Mouse (Mus musculus): Measurements from ENCODE around the gene Prkag1. TPM values are rescaled to one million over a fixed set of nuclear protein-coding genes. Genes with fewer than 3 reads are reported as not detected.

Gene Prkag1
- polyA plus RNA-seq (2016; fragmentation: Nextera tagmentation; extraction: Ambion mirVana), result 95.0 and 97.7 TPM in 2 replicates

- Histone ChIP-seq H3K9me3 (no peaks in the 10 kb centered on the region), H3K27me3 (ENCODE audit: insufficient read depth, poor library complexity, severe bottlenecking) (no peaks in the 10 kb centered on the region), H3K27ac (peak within 1 kb of the TSS; percentile 96), H3K4me1 (peaks cover 41% of the 10 kb centered on the region), H3K36me3 (peaks cover 42% of the 10 kb centered on the region), H3K4me3 (peak within 1 kb of the TSS; percentile 89)
- DNase-seq (ENCODE audit: low spot score), result peak; percentile 97
- WGBS, result under 1% methylated on average over 65 of the region's 66 CpGs
Observed at GRCm38 (mm10) chr15:98830736-98831683, at the start of gene Prkag1. Prkag1 (minus strand) TSS chr15:98831521.

GRCm38 (mm10) chr15:98877331-98877730 is 46.0 kb upstream of the Prkag1 start:
- Histone ChIP-seq H3K36me3 (0 out of 2 replicates have a peak, but pooled peaks cover 4% of the 10 kb centered on the region), H3K4me1 (peaks cover 20% of the 10 kb centered on the region), H3K27ac (no peak overlapping the region), H3K9me3 (no peaks in the 10 kb centered on the region), H3K4me3 (no peak overlapping the region), H3K27me3 (ENCODE audit: insufficient read depth, poor library complexity, severe bottlenecking) (no peaks in the 10 kb centered on the region)
- WGBS, result 9% methylated on average over 3 of the region's 3 CpGs
- DNase-seq (ENCODE audit: low spot score), result no peak

DNA sequence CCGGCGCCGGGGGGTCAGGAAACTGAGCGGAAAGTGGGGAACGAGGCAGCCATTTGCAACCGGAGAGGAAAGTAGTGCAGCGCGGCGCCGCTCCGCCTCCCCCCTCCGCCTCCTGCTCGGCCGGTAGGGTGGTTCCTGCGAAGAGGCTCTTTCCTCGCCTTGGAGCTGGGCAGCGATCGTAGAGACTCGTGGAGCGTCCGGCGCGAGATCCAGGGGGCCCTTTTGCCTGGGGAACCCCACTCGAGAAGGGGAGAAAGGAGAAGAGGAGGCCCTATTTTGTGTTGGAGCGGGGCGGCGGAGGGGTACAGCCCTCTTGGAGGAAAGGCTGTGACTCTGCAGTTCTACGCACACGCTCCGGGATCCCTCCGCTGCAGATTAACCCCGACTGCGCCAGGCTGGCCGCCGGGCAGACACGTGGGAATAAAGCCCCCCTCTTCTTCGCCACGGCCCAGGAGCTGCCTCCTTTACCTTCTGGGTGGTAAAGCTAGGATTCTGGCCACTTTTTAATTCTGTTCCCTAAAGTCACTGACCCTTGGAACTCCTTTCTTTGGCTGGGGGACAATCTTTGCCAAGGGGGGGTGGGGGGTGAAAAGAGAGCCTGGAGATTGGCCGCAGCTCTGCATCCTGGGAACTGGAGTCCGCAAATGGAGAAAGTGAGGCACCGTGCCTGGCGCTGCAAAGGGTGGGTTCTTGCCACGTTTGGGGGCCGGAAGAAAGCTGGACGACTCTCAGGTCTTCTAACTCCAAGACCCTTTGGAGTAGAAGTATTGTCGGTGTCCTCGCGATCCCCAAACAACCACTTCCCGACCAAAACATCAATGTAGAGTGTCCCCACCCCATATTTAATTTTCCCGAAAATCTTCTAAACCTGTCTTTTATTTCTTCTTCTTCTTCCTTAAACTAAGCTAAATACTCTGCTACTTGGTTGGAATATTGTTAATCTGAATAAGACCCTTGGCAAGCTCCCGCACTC is 40.9 kb upstream of the Prkag1 start:
- H3K27me3 ChIP-seq (ENCODE audit: insufficient read depth, poor library complexity, severe bottlenecking), result no peaks in the 10 kb centered on the region
- 1% methylated on average over 51 of the region's 51 CpGs for WGBS

DNA sequence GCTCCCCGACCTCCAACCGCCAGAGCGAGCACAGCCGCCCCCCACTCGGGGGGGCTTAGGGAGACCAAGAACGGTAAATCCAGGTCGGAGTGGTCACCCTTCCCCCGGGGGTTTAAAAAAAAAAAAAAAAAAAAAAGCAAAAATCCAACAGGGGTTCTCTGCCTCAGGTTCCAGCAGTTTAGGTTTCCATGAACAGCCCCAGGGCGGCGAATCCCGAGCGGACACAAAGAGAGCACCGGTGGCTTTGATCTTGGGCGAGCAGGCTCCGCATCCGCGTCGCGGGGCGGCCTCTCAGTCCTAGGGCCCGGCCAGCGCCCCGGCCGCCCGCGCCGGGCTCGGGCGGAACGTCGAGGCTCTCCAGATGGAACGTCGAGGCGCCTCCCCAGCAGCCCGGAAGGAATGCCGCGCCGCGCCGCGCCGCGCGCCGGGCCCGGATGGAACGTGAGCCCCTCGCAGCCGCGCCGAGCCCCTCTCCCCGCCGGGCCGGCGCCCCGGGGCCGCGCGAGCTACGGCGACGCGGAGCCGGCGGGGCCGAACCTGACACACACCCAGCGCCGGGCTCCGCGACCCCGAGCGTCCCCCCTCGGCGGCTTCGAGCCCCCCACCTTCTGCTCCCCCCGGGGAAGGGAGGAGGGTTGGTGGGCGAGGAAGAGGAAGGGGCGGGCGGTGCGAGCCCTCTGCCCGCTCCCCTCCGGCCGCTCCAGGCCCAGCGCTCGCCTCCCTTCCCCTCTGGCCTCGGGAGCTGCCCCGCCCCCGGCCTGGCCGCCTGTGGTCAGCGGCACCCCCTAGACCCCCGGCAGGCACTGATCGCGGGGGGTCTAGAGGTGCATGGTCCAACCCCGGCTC is 40.0 kb upstream of the Prkag1 start, which contains the start of gene Kmt2d:
Gene Kmt2d (minus strand): TSS at position 135 of the 846 bp plus-strand sequence.
- peak within 1 kb of the TSS; percentile 100 for H3K27ac ChIP-seq
- no peaks in the 10 kb centered on the region for H3K27me3 ChIP-seq (ENCODE audit: insufficient read depth, poor library complexity, severe bottlenecking)
- no peak for DNase-seq (ENCODE audit: low spot score)
- peaks cover 35% of the 10 kb centered on the region for H3K4me1 ChIP-seq
- H3K9me3 ChIP-seq, result no peaks in the 10 kb centered on the region
- 0% methylated on average over 81 of the region's 94 CpGs for WGBS
- H3K4me3 ChIP-seq, result peak within 1 kb of the TSS; percentile 94
- H3K36me3 ChIP-seq, result peaks cover 9% of the 10 kb centered on the region

More for the DNA sequence above, 40.9 kb upstream of the Prkag1 start:
- Histone ChIP-seq H3K4me3 (peak overlapping the region; percentile 94), H3K36me3 (peaks cover 2% of the 10 kb centered on the region), H3K9me3 (no peaks in the 10 kb centered on the region), H3K4me1 (peaks cover 34% of the 10 kb centered on the region), H3K27ac (peak overlapping the region; percentile 100)
- DNase-seq (ENCODE audit: low spot score), result peak; percentile 96

- Histone ChIP-seq H3K4me3 (peak overlapping the region; percentile 94), H3K27ac (peak overlapping the region; percentile 100), H3K27me3 (ENCODE audit: insufficient read depth, poor library complexity, severe bottlenecking) (no peaks in the 10 kb centered on the region), H3K4me1 (peaks cover 35% of the 10 kb centered on the region), H3K9me3 (no peaks in the 10 kb centered on the region), H3K36me3 (peaks cover 18% of the 10 kb centered on the region)
- DNase-seq (ENCODE audit: low spot score), result no peak
- under 1% methylated on average over 16 of the region's 16 CpGs for WGBS
Observed at GRCm38 (mm10) chr15:98870179-98871069, 39.1 kb upstream of the Prkag1 start.

- H3K4me3 ChIP-seq, result peak overlapping the region; percentile 94
- peaks cover 35% of the 10 kb centered on the region for H3K4me1 ChIP-seq
- H3K27ac ChIP-seq, result peak overlapping the region; percentile 100
- peaks cover 26% of the 10 kb centered on the region for H3K36me3 ChIP-seq
- WGBS, result 9% methylated on average over 8 of the region's 8 CpGs
- H3K27me3 ChIP-seq (ENCODE audit: insufficient read depth, poor library complexity, severe bottlenecking), result no peaks in the 10 kb centered on the region
- no peaks in the 10 kb centered on the region for H3K9me3 ChIP-seq
- no peak for DNase-seq (ENCODE audit: low spot score)
Observed at GRCm38 (mm10) chr15:98869342-98870178, 38.2 kb upstream of the Prkag1 start.

- Histone ChIP-seq H3K27me3 (ENCODE audit: insufficient read depth, poor library complexity, severe bottlenecking) (no peaks in the 10 kb centered on the region), H3K4me3 (peak overlapping the region; percentile 94), H3K4me1 (peaks cover 35% of the 10 kb centered on the region), H3K36me3 (peaks cover 37% of the 10 kb centered on the region), H3K9me3 (no peaks in the 10 kb centered on the region), H3K27ac (peak overlapping the region; percentile 65; the same call in 1 of the 2 replicates)
- no peak for DNase-seq (ENCODE audit: low spot score)
- 25% methylated on average over 11 of the region's 11 CpGs for WGBS
Observed at GRCm38 (mm10) chr15:98868346-98869063, 37.2 kb upstream of the Prkag1 start.

DNA sequence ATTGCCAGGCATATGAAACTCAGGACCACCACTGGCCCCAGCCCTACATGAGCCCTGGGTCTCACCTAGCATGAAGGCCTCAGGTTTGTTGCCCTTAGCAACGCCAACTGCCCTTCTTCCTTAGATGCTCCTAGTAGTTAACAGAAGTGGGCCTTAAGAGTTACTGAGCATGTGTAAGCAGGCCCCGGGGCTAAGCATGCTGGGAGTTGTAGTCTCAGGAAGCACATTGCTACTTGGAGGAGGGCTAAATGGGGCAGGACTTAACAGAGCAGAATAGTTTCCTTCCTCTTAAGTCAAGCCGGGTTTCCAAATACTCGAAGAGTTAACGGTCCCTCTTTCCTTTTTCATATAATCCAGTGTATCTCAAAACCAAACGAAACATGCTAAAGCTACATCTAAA is 36.0 kb upstream of the Prkag1 start:
- 0 out of 2 replicates have a peak overlapping the region, but pooled peaks have one; percentile 94 for H3K4me3 ChIP-seq
- no peak overlapping the region for H3K27ac ChIP-seq
- DNase-seq (ENCODE audit: low spot score), result no peak

DNA sequence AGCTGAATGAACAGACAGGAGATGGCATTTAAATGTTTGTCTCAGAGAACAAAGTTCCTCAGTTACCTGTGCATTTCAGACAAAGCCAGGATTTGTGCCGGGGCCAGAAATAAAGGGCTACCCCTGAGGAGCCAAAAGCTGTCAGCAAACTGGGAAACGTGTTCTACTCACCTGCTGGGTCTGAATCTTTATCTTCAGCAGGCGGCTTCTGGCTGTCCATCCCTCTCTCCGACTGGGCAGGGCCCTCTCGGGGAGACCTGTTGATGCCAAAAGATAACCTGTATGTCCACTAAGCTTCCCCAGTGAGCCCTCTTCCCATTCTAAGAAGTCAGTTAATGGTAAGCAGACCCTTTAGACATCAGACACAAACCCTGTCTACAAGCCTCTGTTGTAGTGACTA is 35.2 kb upstream of the Prkag1 start:
- no peak overlapping the region for H3K4me3 ChIP-seq
- H3K27me3 ChIP-seq (ENCODE audit: insufficient read depth, poor library complexity, severe bottlenecking), result no peaks in the 10 kb centered on the region
- no peaks in the 10 kb centered on the region for H3K9me3 ChIP-seq
- no peak overlapping the region for H3K27ac ChIP-seq
- peaks cover 57% of the 10 kb centered on the region for H3K36me3 ChIP-seq
- 80% methylated on average over 5 of the region's 5 CpGs for WGBS
- peaks cover 30% of the 10 kb centered on the region for H3K4me1 ChIP-seq
- DNase-seq (ENCODE audit: low spot score), result no peak

More for the DNA sequence above, 36.0 kb upstream of the Prkag1 start:
- Histone ChIP-seq H3K36me3 (peaks cover 49% of the 10 kb centered on the region), H3K9me3 (no peaks in the 10 kb centered on the region), H3K4me1 (peaks cover 30% of the 10 kb centered on the region), H3K27me3 (ENCODE audit: insufficient read depth, poor library complexity, severe bottlenecking) (no peaks in the 10 kb centered on the region)
- WGBS, result 55% methylated on average over 6 of the region's 6 CpGs

DNA sequence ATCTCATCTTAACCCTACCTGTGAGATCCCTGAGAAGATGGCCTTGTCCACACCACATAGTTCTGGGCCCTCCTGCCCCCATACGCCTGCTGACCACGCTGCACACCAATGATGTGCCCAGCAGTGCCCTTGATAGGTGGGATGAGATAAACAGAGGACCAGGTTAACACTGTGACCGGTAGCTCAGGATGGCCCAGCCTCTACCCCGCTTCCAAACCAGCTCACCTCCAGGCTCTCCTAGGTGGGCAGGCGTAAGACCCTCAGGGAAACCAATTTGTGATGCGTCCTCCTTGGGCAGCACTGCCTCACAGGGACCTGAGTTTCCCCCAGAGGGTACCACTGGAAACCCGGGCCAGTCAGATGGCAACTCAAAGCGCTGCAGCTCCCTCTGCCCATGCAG is 34.5 kb upstream of the Prkag1 start:
- no peaks in the 10 kb centered on the region for H3K27me3 ChIP-seq (ENCODE audit: insufficient read depth, poor library complexity, severe bottlenecking)
- H3K36me3 ChIP-seq, result peaks cover 64% of the 10 kb centered on the region
- no peaks in the 10 kb centered on the region for H3K9me3 ChIP-seq
- DNase-seq (ENCODE audit: low spot score), result no peak
- no peak overlapping the region for H3K27ac ChIP-seq
- no peak overlapping the region for H3K4me3 ChIP-seq
- peaks cover 30% of the 10 kb centered on the region for H3K4me1 ChIP-seq
- 95% methylated on average over 8 of the region's 8 CpGs for WGBS

Measured in heart, embryonic 10.5 days (tissue).